Mouse (Mus musculus): ENCODE measurements around the gene Tepsin. TPM values are rescaled to one million over a fixed set of nuclear protein-coding genes. Genes with fewer than 3 reads are reported as not detected.

Gene Tepsin
- total RNA-seq, 2 experiments from 2014 or later: 13.9 to 17.9 TPM

- no peak for DNase-seq (ENCODE audit: low spot score in 2 of 2)
Measured at GRCm38 (mm10) chr11:120064668-120065040, 33.9 kb downstream of the Tepsin start.

DNA sequence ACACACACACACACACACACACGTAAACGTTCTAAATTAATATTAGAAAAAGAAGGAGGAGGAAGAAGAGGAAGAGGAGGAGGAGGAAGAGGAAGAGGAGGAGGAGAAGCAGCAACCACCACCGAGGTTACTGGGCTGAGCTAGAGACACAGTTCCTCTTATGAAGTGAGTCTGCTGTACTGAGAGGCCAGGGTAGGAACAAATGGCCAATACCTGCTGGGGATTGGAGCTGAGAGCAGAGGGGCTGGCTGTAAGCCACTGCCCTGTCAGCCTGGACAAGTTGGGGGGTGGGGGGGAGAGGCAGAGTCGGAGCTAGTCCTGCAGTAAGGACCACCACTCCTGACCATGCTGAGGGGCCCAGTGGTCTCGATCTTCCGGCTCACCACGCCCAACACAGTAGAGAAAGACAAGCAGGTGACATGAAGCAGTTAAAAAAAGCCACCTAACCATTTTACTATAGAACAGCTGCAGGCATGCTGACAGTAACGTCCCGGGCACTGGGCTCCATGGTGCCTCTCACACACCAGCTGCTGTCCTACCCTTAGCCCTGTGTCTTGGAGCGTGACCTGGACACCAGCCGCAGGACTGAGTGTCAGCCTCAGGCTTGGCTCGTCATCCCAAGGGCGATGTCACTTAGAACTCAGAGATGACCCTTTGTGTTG is 34.4 kb downstream of the Tepsin start:
- no peak for DNase-seq (ENCODE audit: low spot score in 2 of 2)

DNA sequence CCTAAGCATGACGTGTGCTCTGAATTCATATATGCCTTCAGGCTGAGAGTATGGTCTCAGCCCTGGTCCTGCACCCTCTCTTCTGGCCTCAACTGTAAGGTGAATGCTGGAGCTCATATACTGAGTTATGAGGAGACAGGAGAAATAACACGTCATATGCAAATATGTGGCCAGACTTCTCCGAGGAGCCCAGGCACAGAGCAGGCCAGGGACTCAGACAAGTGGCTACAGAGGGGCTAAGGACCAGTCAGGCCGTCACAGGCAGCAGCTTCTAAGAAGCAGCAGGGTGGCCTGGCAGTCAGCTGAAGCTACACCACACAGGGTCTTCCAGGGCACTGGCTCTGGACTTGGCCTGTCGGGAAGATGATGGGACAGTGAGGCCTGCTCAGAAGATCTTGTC is 35.2 kb downstream of the Tepsin start:
- DNase-seq (ENCODE audit: low spot score in 2 of 2): no peak

- no peak for DNase-seq (ENCODE audit: low spot score in 2 of 2)
Measured at GRCm38 (mm10) chr11:120060634-120061033, 37.9 kb downstream of the Tepsin start.

- DNase-seq (ENCODE audit: low spot score in 2 of 2): no peak
Measured at GRCm38 (mm10) chr11:120055953-120056732, 42.4 kb downstream of the Tepsin start.

GRCm38 (mm10) chr11:120053846-120054245 is 44.7 kb downstream of the Tepsin start:
- no peak for DNase-seq (ENCODE audit: low spot score in 2 of 2)

DNA sequence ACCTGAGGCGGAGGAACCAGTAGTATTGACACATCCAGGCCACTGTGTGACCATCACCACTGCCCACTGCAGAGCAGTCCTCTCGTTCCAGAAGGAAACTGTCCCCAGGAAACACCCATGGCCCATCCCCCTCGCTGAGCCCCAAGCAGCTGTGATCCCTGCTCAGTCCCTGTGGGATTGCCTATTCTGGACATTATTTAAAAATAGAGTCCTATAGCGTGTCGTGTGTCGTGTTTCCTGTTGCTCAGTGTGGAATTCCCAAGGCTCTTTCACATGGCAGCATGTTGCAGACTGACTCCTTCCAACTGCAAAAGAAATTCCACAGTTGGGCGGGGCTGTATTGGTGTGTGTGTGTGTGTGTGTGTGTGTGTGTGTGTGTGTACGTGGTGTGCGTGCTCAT is 46.3 kb downstream of the Tepsin start:
- DNase-seq (ENCODE audit: low spot score in 2 of 2): no peak

GRCm38 (mm10) chr11:120051124-120051811 is 47.3 kb downstream of the Tepsin start:
- DNase-seq (ENCODE audit: low spot score in 2 of 2): no peak

- no peak for DNase-seq (ENCODE audit: low spot score in 2 of 2)
Measured at GRCm38 (mm10) chr11:120049067-120049466, 49.5 kb downstream of the Tepsin start.

DNA sequence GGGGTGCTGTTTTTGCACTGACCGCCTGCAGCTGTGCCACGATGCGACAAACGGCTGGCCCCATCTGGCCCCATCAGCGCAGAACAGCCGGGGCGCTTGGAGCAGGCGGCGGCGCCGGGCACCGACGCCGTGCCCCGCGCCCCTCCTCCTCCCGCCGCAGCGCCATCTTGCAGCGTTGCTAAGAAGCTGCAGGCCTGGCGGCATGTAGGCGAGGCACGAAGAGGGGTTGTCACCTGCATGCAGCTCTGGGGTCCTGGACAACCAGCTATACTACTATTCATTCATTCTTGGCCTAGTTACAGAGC is 50.3 kb downstream of the Tepsin start:
- DNase-seq (ENCODE audit: low spot score in 2 of 2): peak in 1 of 2 experiments; percentile 64

DNA sequence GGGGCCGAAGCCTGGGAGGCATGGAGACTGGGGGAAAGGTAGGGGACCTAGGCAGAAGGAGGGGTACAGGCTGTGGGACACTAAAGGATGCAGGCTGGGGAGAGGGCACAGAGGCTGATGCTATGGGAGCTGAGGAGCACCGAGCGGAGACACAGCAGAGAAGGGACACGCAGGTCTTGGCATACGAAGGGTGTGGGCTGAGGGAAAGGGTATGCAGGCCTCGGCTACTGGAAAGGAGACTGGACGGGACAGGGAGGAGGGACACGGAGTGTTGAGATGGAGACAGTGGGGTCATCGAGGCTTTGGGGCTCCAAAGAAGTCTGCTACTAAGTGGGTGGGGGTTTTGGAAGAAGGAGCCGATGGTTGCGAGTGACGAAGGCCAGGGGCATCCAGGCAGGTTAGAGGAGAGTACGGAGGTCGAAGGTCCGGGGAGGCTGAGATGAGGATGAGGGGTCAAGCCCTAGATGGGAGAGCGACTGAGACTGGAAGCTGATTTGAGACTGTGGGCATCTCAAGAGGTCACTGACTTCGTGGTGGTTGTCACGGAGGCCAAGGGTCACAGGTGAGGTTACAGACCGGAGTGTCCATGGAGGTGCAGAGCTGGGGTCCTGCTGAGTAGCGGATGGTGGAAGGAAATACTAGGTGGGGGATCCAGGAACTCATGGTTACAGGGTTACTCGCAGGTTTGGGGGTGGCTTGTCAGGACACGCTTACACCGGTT is 50.8 kb downstream of the Tepsin start:
- peak in 1 of 2 experiments; percentile 42 for DNase-seq (ENCODE audit: low spot score in 2 of 2)

DNA sequence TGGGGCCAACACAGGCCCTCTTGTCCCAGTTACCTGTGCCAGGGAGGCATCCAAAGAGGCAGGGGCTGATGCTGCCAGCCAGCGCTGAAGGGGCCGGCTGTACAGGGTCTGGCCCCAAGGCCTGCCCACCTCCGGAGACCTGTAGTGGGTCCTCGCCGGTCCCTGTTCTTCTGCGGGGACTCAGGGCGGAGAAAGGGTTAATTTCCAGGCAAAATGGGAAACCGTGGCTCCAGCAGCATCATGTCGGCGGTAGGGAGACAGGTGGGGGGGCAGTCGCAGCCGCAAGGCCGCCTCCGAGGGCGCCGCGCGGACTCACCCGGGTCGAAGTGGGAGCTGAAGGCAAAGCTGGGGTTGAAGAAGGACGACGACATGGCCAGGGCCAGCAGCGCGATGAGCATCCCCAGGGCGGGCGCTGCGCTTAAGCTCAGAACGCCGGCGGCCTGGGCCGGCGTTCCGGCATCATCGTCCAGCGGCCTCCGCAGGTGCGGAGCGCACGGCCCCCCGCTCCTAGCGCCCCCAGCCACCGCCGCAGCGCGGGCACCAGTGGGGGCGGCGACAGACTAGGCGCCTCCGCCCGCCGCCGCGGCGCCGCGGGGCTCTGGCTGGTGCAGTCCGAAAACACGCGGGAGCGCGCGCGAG is 51.9 kb downstream of the Tepsin start, which contains the start of gene Aatk:
Gene Aatk, minus strand, starts transcription at position 615 of the 639 bp plus-strand sequence.
- no peak for DNase-seq (ENCODE audit: low spot score in 2 of 2)

GRCm38 (mm10) chr11:120045839-120046552 is 52.5 kb downstream of the Tepsin start:
- DNase-seq (ENCODE audit: low spot score in 2 of 2): no peak

- no peak for DNase-seq (ENCODE audit: low spot score in 2 of 2)
Measured at GRCm38 (mm10) chr11:120045341-120045740, 53.2 kb downstream of the Tepsin start.

- DNase-seq (ENCODE audit: low spot score in 2 of 2): no peak
Measured at GRCm38 (mm10) chr11:120042141-120042838, 56.2 kb downstream of the Tepsin start.

- DNase-seq (ENCODE audit: low spot score in 2 of 2): peak in 1 of 2 experiments; percentile 55
Measured at GRCm38 (mm10) chr11:120041191-120042123, 57.1 kb downstream of the Tepsin start.
